Mouse (Mus musculus) heart, embryonic 12.5 days (tissue): ENCODE results near the gene Cdk13. TPM values are rescaled to one million over a fixed set of nuclear protein-coding genes. Genes with fewer than 3 reads are reported as not detected.

Source experiments
- ATAC-seq: fragments of 200-750 bp; cut with Nextera tagmentation; 2 replicates; pipeline ENCODE4 v1.8.0; 2017; ENCODE audit warnings: moderate TSS enrichment, moderate library complexity; ENCODE audit not compliant: insufficient number of reproducible peaks, low FRiP score
- H3K27ac ChIP-seq: fragments of 300-500 bp; sonication (generic); 2 replicates; pipeline ENCODE4 v1.5.1; 2016; ENCODE audit warnings: mild to moderate bottlenecking, moderate library complexity; ENCODE audit not compliant: poor library complexity, severe bottlenecking
- H3K27me3 ChIP-seq: fragments of 300-500 bp; sonication (generic); replicated peaks from 2 replicates; pipeline ENCODE4 v1.6.1; 2016; ENCODE audit warnings: mild to moderate bottlenecking, moderate library complexity
- H3K36me3 ChIP-seq: fragments of 300-500 bp; sonication (generic); 2 replicates; pipeline ENCODE4 v1.6.1; 2016; ENCODE audit warnings: mild to moderate bottlenecking, moderate library complexity
- H3K4me1 ChIP-seq: fragments of 300-500 bp; sonication (generic); replicated peaks from 2 replicates; pipeline ENCODE4 v1.6.1; 2016; ENCODE audit warnings: mild to moderate bottlenecking
- H3K4me2 ChIP-seq: fragments of 300-500 bp; sonication (generic); 2 replicates; pipeline ENCODE4 v1.6.1; 2016; ENCODE audit warnings: mild to moderate bottlenecking, moderate library complexity
- H3K4me3 ChIP-seq: fragments of 300-500 bp; sonication (generic); 2 replicates; pipeline ENCODE4 v1.5.1; 2016; ENCODE audit warnings: mild to moderate bottlenecking
- H3K9ac ChIP-seq: fragments of 300-500 bp; sonication (generic); 2 replicates; pipeline ENCODE4 v1.6.1; 2016; ENCODE audit warnings: mild to moderate bottlenecking, moderate library complexity
- H3K9me3 ChIP-seq: fragments of 300-500 bp; sonication (generic); replicated peaks from 2 replicates; pipeline ENCODE4 v1.6.1; 2016; ENCODE audit warnings: mild to moderate bottlenecking, moderate library complexity
- WGBS: fragments of 180-500 bp; shearing (Covaris S2); methylation state at CpG from one replicate; pipeline ENCODE4 v1.1.7; 2016; 5-methylcytosine and 5-hydroxymethylcytosine counted together
- microRNA counts: library from miRNA; unstranded; fragments of <30 nt; microRNA quantifications from one replicate; lab custom pipeline; 2017
- microRNA-seq: library from miRNA; unstranded; fragments of <30 nt; microRNA quantifications from one replicate; pipeline ENCODE4, GENCODE M21; 2017
- polyA plus RNA-seq: library from polyadenylated mRNA; unstranded; fragments of >200 nt; fragmentation: Nextera tagmentation; extraction: Ambion mirVana; gene quantifications from 2 replicates; pipeline ENCODE4 v1.2.1, GENCODE M21; 2016

Cdk13 gene
- polyA plus RNA-seq, 1 experiment from 2014 or later, result 13.0 TPM

GRCm38 (mm10) chr13:17694911-17695699, 109.8 kb downstream of the Cdk13 start, which contains the start of the genes Mplkip and Sugct:
TSS of gene Mplkip (plus strand) at chr13:17695192.
TSS of gene Sugct (minus strand) at chr13:17695553.
- peak within 1 kb of the TSS; percentile 90 for H3K4me3 ChIP-seq
- H3K27me3 ChIP-seq, result no peaks in the 10 kb centered on the region
- WGBS, result under 1% methylated on average over 65 of the region's 66 CpGs
- H3K4me1 ChIP-seq, result peaks cover 7% of the 10 kb centered on the region
- no peaks in the 10 kb centered on the region for H3K9me3 ChIP-seq
- peak within 1 kb of the TSS; percentile 94 for H3K9ac ChIP-seq
- peak within 1 kb of the TSS; percentile 91 for H3K27ac ChIP-seq
- H3K36me3 ChIP-seq, result peaks cover 3% of the 10 kb centered on the region; the same call in 1 of the 2 replicates
- peak; percentile 98 for ATAC-seq
- peak within 1 kb of the TSS; percentile 74 for H3K4me2 ChIP-seq

GRCm38 (mm10) chr13:17694414-17694813, 110.5 kb downstream of the Cdk13 start:
- Histone ChIP-seq H3K4me2 (peak overlapping the region; percentile 74), H3K27ac (peak overlapping the region; percentile 80), H3K9ac (peak overlapping the region; percentile 82), H3K4me1 (peaks cover 11% of the 10 kb centered on the region), H3K27me3 (no peaks in the 10 kb centered on the region), H3K9me3 (no peaks in the 10 kb centered on the region), H3K36me3 (peaks cover 3% of the 10 kb centered on the region; the same call in 1 of the 2 replicates), H3K4me3 (peak overlapping the region; percentile 90)
- under 1% methylated on average over 22 of the region's 25 CpGs for WGBS
- peak; percentile 72 for ATAC-seq

- no peak overlapping the region for H3K9ac ChIP-seq
- WGBS, result 69% methylated on average over 5 of the region's 5 CpGs
- H3K4me1 ChIP-seq, result peaks cover 11% of the 10 kb centered on the region
- H3K4me2 ChIP-seq, result peak overlapping the region; percentile 41
- H3K27me3 ChIP-seq, result no peaks in the 10 kb centered on the region
- peak overlapping the region; percentile 90; the same call in 1 of the 2 replicates for H3K4me3 ChIP-seq
- H3K27ac ChIP-seq, result no peak overlapping the region
- peaks cover 3% of the 10 kb centered on the region; the same call in 1 of the 2 replicates for H3K36me3 ChIP-seq
- ATAC-seq, result no peak
- H3K9me3 ChIP-seq, result no peaks in the 10 kb centered on the region
Measured at GRCm38 (mm10) chr13:17693816-17694215, 111.1 kb downstream of the Cdk13 start.

- no peak overlapping the region for H3K9ac ChIP-seq
- WGBS, result 70% methylated on average over 1 of the region's 1 CpGs
- H3K4me3 ChIP-seq, result no peak overlapping the region
- no peaks in the 10 kb centered on the region for H3K9me3 ChIP-seq
- peaks cover 7% of the 10 kb centered on the region for H3K4me1 ChIP-seq
- no peak overlapping the region for H3K27ac ChIP-seq
- H3K27me3 ChIP-seq, result no peaks in the 10 kb centered on the region
- no peaks in the 10 kb centered on the region for H3K36me3 ChIP-seq
- H3K4me2 ChIP-seq, result no peak overlapping the region
- no peak for ATAC-seq
Measured at GRCm38 (mm10) chr13:17691436-17691835, 113.5 kb downstream of the Cdk13 start.

GRCm38 (mm10) chr13:17690686-17691085, 114.2 kb downstream of the Cdk13 start:
- Histone ChIP-seq H3K27ac (no peak overlapping the region), H3K9me3 (no peaks in the 10 kb centered on the region), H3K27me3 (no peaks in the 10 kb centered on the region), H3K4me1 (peaks cover 7% of the 10 kb centered on the region), H3K9ac (no peak overlapping the region), H3K4me2 (no peak overlapping the region), H3K4me3 (no peak overlapping the region), H3K36me3 (no peaks in the 10 kb centered on the region)
- no peak for ATAC-seq

- H3K27ac ChIP-seq, result no peak overlapping the region
- H3K27me3 ChIP-seq, result no peaks in the 10 kb centered on the region
- no peak for ATAC-seq
- H3K36me3 ChIP-seq, result no peaks in the 10 kb centered on the region
- H3K4me2 ChIP-seq, result no peak overlapping the region
- no peaks in the 10 kb centered on the region for H3K9me3 ChIP-seq
- H3K4me3 ChIP-seq, result no peak overlapping the region
- H3K9ac ChIP-seq, result no peak overlapping the region
- H3K4me1 ChIP-seq, result peaks cover 7% of the 10 kb centered on the region
Measured at GRCm38 (mm10) chr13:17689461-17689860, 115.4 kb downstream of the Cdk13 start.

GRCm38 (mm10) chr13:17671122-17671521, 133.8 kb downstream of the Cdk13 start:
- Histone ChIP-seq H3K9me3 (no peaks in the 10 kb centered on the region), H3K4me1 (no peaks in the 10 kb centered on the region), H3K27ac (no peak overlapping the region), H3K36me3 (no peaks in the 10 kb centered on the region), H3K4me3 (no peak overlapping the region), H3K9ac (no peak overlapping the region), H3K27me3 (no peaks in the 10 kb centered on the region), H3K4me2 (no peak overlapping the region)
- WGBS, result 80% methylated on average over 1 of the region's 1 CpGs
- no peak for ATAC-seq

GRCm38 (mm10) chr13:17667380-17667779, 137.5 kb downstream of the Cdk13 start:
- Histone ChIP-seq H3K27me3 (no peaks in the 10 kb centered on the region), H3K9ac (no peak overlapping the region), H3K4me3 (no peak overlapping the region), H3K4me1 (no peaks in the 10 kb centered on the region), H3K36me3 (no peaks in the 10 kb centered on the region), H3K9me3 (no peaks in the 10 kb centered on the region), H3K27ac (no peak overlapping the region), H3K4me2 (no peak overlapping the region)
- ATAC-seq, result no peak
- 85% methylated on average over 1 of the region's 1 CpGs for WGBS

MicroRNA genes within 50 kb of the gene (microRNA counts, 519-probe panel; counts per million panel counts)
- microRNA mmu-miR-466i (lab: Ali Mortazavi, UCI), result not detected

Small RNA genes lying within 50 kb of the gene (microRNA-seq; reads per million reads assigned to microRNA genes)
- not detected for gene Mir466i

Other genes with a start within 250 kb of the Cdk13 start
- gene Mplkip, start 109.9 kb downstream of the Cdk13 start, polyA plus RNA-seq, result 35.5 and 36.4 TPM in 2 replicates
- gene Sugct, start 109.5 kb downstream of the Cdk13 start, polyA plus RNA-seq, result 4.8 and 4.9 TPM in 2 replicates
- 80.0 and 86.1 TPM in 2 replicates for gene Rala, start 139.1 kb upstream of the Cdk13 start, polyA plus RNA-seq
- 73.4 and 78.9 TPM in 2 replicates for gene Yae1d1, start 188.3 kb upstream of the Cdk13 start, polyA plus RNA-seq